Mouse (Mus musculus): ENCODE data around the gene Cd81.

DNA sequence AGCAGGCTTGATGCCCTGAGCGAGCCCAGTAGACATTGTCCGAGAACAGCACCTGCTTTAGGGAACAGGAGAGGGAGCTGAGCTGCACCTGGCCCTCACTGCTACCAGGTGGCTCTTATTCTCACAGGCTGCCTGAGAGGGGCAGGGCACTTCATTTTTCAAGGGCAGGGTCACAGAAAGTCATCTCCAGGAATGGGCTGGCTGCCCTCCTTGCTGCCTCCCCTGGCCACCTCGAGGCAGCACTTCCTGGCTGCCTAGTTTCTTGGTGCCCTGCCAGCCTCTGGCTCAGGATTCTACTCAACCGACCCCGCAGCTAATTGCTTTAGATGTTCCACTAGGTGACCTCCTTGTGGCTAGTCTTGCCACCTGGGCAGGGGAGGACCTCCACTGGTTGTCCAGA, 55.7 kb downstream of the Cd81 start:
- TF ChIP-seq CTCF (IDR thresholded peaks at IDR 0.05; ENCODE audit: control insufficient read depth, insufficient read depth, low read length) = no peak
- TF ChIP-seq POLR2A (IDR thresholded peaks at IDR 0.05; ENCODE audit: borderline replicate concordance, control insufficient read depth, low read depth, low read length) = no peak

Measured in bone marrow, adult 2 months (tissue).